Mouse (Mus musculus) ES-CJ7 (cell line): ENCODE data around the gene Nfkbil1.

Experiments used
- DNase-seq: peaks from one replicate; pipeline ENCODE4 v3.0.0; 2011; ENCODE audit warnings: low read depth, low spot score

Gene Nfkbil1

GRCm38 (mm10) chr17:35254241-35255098 lies 18.9 kb upstream of the Nfkbil1 start:
- DNase-seq, result peak; percentile 70

DNA sequence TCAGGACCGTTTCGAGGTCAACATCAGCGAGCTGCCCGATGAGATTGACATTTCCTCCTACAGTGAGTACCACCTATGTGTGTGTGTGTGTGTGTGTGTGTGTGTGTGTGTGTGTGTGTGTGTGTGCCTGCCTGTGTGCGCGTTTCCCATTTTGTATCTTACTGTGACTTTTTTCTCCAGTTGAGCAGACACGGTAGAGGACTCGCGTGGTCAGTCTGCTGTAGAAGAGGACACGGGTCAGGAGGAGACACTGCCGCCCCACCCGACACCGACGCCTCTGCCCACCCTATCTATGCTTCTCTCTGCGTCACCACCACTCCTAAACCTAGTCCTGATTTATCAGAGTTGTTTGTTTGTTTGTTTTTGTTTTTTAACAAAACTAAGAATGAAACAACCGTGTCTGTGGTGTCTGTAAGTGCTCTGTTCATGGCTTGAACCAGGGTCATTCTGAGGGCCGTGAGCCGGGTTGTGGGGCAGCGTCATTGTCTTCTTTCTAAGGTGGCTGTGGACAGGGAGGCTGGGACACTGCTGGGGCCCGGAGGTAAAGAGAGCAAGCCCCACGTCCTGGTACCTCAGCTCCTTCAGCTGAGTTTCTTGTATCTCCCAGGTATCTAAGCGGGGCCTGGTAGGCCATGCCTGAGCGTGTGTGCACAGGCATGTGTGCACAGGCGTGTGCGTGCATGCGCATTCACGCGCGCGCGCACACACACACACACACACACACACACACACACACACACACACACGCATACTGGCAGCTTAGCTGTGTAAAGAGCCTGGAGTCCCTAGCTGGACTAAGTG lies 17.9 kb upstream of the Nfkbil1 start:
- DNase-seq, result no peak

DNA sequence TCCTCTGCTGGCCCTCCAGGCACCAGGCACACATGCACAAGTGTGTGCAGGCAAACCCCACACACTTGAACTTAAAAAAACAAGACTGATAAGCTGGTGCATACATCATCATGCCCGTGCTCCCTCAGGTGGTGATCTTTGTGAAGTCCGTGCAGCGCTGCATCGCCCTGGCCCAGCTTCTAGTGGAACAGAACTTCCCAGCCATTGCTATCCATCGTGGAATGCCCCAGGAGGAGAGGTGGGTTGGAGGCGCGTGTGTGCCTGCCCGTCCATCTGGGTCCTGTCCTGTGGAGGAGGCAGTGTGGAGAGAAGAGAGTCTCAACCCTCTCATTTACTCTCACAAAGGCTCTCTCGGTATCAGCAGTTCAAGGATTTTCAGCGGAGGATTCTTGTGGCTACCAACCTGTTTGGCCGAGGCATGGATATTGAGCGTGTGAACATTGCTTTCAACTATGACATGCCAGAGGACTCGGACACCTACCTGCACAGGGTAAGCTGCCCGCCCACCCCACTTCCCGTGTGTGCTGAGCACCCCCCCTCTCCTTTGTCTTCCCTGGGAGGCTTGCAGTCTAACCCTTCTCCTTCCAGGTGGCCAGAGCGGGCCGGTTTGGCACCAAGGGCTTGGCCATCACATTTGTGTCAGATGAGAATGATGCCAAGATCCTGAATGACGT lies 17.2 kb upstream of the Nfkbil1 start:
- no peak for DNase-seq

DNA sequence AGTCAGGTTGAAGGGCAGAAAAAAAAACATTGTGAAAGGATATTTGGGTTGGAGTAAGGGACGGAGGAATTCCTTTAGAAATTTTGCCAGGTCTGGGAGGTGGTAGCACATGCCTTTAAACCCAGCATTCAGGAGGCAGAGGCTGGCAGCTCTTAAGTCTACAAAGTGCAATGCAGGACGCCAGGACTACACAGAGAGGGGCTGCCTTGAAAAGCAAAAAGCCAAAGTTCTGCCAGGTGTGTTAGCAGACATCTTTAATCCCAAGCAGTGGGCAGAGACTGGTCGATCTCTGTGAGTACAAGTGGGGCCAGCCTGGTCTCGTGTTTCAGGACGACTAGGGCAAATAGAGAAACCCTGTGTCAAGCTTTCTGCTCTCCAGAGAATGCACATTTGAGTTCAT lies 16.4 kb upstream of the Nfkbil1 start:
- DNase-seq, result no peak

DNA sequence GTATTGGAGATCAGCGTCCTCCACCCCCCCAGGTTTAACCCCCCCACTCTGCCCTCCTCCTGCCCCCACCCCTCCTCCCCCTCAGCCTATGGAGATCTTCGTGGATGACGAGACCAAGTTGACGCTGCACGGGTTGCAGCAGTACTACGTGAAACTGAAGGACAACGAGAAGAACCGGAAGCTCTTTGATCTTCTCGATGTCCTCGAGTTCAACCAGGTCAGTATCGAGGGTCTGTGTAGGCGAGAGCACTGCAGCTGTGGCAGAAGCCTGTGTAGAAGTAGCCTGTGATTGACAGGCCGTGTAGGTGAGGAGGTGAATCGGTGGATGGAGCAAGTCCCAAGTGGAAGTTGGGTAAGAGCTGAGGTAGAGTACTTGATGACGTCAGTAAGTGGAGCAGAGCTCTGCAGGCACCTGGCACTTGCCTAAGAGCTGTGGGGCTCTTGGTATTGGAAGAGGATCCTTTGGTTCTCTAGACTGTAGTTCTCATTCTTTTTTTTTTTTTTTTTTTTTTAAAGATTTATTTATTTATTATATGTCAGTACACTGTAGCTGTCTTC lies 15.6 kb upstream of the Nfkbil1 start:
- no peak for DNase-seq

- DNase-seq, result no peak
Measured at GRCm38 (mm10) chr17:35250348-35251120, 14.9 kb upstream of the Nfkbil1 start.

DNA sequence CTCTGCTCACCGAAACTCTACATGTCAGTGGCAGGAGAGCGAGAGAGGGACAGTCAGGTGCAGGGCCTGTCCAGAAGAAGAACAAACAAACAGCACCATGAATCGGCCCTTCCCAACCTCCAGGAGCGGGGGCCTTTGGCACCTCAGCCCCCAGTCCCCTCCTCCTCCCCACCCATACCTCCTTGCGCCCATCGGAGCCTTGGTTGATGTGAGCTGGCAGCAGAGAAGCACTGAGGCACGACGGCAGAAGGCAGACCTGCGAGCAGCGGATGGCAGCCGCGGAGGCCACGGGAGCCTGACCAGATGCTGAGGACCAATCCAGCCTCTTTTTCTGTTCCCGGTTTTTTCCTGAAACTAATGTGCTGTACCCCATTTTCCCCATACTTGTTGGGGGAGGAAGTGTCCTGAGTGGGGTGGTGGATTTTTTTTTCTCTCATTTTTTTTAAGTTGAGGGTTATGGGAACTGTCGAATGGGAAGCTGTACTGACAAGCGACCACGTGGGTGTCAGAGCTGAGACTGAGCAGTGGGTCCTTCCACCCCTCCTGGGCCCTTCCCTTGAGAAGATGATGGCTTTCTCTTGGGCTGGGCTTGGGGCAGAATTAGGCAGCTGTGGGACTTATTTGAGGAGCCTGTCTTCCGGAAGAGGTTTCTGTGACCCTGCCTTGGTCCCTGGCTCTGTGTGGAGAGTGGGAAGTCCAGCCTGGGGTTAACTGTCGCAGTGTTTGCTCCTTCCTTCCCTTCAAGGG lies 14.0 kb upstream of the Nfkbil1 start:
- DNase-seq, result no peak

GRCm38 (mm10) chr17:35248986-35249385 lies 13.4 kb upstream of the Nfkbil1 start:
- no peak for DNase-seq

GRCm38 (mm10) chr17:35247144-35247543 lies 11.6 kb upstream of the Nfkbil1 start:
- DNase-seq, result no peak

DNA sequence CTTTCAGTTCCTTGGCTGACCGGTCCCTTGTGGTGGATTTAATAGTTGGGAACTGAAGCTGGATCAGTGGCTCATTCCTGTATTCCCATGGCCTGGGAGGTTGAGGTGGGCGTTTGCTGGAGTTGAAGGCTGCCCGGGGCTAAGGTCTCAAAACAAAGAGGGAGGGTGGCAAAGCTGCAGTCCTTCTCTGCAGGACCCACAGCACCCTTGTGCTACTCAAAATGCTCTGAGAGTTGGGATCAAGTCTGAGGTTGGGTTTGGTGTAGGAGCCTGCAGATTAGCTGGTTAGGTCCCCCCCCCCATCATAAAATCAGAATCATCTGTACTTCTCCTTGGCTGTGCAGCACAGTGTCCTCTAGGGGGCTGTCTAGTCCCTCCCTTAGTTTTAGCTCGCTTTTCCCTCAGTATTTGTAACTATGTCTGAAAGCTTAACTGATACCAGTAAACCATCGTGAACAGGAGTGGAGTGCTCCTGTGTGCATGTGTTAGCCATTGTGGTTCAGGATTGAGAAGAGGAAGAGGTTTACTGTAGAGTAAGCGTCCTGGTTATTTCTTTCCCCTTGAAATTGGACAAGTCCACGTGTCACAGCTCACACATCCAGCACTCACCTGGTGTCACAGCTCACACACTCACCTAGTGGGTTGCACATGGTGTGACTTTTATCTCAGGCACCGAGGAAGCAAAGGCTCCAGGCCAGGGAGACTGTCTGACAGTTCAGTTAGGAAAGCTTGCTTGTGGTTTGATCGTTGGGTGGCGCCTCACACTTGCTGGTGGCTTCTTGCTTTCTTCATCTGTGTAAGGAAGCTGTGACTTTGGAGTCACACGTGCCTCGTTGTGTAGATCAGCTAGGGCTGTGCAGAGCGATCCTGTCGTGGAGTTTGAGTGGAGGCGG lies 10.4 kb upstream of the Nfkbil1 start:
- peak; percentile 55 for DNase-seq

- DNase-seq, result no peak
Measured at GRCm38 (mm10) chr17:35244999-35245398, 9.4 kb upstream of the Nfkbil1 start.

GRCm38 (mm10) chr17:35243086-35243485 lies 7.5 kb upstream of the Nfkbil1 start:
- DNase-seq, result peak; percentile 71

- peak; percentile 82 for DNase-seq
Measured at GRCm38 (mm10) chr17:35242015-35242941, 6.7 kb upstream of the Nfkbil1 start.

- peak; percentile 97 for DNase-seq
Measured at GRCm38 (mm10) chr17:35241305-35242014, 5.9 kb upstream of the Nfkbil1 start, which contains the start of gene Ddx39b. Ddx39b (plus strand) TSS chr17:35241746.

DNA sequence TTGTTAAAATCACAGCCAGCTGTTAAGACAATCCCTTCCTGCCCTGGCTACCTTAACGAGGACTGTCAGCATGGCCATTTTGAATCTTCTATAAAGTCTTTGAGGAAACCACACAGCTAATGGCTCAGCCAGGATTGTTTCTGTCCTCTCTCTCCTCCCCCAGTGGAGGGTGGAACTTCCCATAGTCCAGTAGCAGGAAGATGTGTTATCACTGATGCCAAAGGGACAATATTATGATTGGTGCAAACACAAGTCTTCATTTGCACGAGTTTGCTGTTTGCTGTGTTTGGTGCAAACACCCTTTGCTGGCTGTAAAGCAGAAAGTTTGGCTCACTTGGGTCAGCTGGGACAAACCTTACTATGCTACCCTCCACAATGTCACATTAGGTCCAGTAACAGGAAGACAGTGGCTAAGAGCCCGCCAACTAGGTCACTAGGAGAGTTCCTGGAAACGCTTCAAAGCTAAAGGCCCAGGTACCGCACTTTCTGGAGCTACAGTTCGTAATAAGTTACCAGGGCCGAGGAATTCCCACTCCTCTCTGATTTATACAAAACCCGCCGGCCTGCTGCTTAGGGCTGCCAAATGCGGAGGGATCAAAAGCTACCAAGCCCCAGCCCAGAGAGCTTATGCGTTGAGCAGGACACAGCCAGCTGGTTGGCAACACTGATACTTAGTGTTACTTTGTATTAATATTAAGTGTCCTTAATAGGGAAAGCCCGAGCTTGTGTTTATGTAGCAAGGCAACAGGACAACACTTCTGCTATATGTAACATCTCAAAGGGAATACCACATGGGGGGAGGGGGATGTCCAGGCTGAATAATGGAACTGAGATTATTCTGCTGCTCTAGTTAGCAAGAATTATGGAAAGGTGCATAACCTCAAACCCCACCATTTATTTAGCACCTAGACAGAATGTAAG lies 5.1 kb upstream of the Nfkbil1 start:
- no peak for DNase-seq

DNA sequence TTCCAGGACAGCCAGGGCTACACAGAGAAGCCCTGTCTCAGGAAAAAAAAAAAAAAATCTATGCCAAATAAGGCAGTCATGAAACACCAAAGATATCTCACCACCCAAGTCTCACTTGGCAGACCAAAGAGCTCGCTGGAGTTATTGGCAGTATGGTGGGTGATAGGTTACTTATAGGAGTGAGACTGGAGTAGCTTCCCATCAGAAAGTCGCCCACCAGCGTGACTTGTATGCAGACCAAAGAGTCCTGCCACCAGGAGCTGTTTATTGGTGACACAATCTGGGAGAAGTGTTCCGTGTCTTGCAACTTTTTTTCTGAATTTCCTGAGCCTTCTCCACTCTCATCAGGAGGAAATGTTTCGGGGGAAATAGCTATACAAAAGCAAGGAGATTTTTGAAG lies 4.1 kb upstream of the Nfkbil1 start:
- DNase-seq, result no peak
